Mouse (Mus musculus) forebrain, embryonic 11.5 days (tissue): ENCODE data around the gene Srpx2. TPM values are rescaled to one million over a fixed set of nuclear protein-coding genes. Genes with fewer than 3 reads are reported as not detected.

Experiments used
- ATAC-seq: fragments of 200-750 bp; cut with Nextera tagmentation; replicated peaks from 2 replicates; pipeline ENCODE4 v1.8.0; 2017; ENCODE audit warnings: moderate TSS enrichment; ENCODE audit not compliant: low FRiP score
- DNase-seq: peaks from one replicate; pipeline ENCODE4 v3.0.0-alpha.2; 2017; ENCODE audit warnings: low spot score
- H3K27ac ChIP-seq: fragments of 300-500 bp; sonication (generic); 2 replicates; pipeline ENCODE4 v1.5.1; 2014; ENCODE audit warnings: low read depth, low read length
- H3K27me3 ChIP-seq: fragments of 300-500 bp; sonication (generic); 2 replicates; pipeline ENCODE4 v1.6.1; 2014; ENCODE audit warnings: mild to moderate bottlenecking, low read length, mixed read lengths; ENCODE audit not compliant: control insufficient read depth, insufficient read depth
- H3K36me3 ChIP-seq: fragments of 300-500 bp; sonication (generic); 2 replicates; pipeline ENCODE4 v1.6.1; 2014; ENCODE audit warnings: mild to moderate bottlenecking, low read length, moderate library complexity, mixed read lengths; ENCODE audit not compliant: control insufficient read depth, insufficient read depth
- H3K4me1 ChIP-seq: fragments of 300-500 bp; sonication (generic); replicated peaks from 2 replicates; pipeline ENCODE4 v1.6.1; 2014; ENCODE audit warnings: low read length, mixed read lengths; ENCODE audit not compliant: control insufficient read depth, insufficient read depth
- H3K4me2 ChIP-seq: fragments of 300-500 bp; sonication (generic); 2 replicates; pipeline ENCODE4 v1.6.1; 2014; ENCODE audit warnings: low read depth, mild to moderate bottlenecking, low read length, moderate library complexity, mixed read lengths; ENCODE audit not compliant: severe bottlenecking
- H3K4me3 ChIP-seq: fragments of 300-500 bp; sonication (generic); 2 replicates; pipeline ENCODE4 v1.5.1; 2014; ENCODE audit warnings: low read depth, low read length
- H3K9ac ChIP-seq: fragments of 300-500 bp; sonication (generic); 2 replicates; pipeline ENCODE4 v1.6.1; 2014; ENCODE audit warnings: low read length
- H3K9me3 ChIP-seq: fragments of 300-500 bp; sonication (generic); 2 replicates; pipeline ENCODE4 v1.6.1; 2016; ENCODE audit warnings: low read length, mixed read lengths; ENCODE audit not compliant: control insufficient read depth
- WGBS: fragments of 180-500 bp; shearing (Covaris S2); extraction: QIAGEN DNeasy Blood & Tissue Kit; methylation state at CpG from one replicate; pipeline ENCODE4 v1.1.7; 2014; 5-methylcytosine and 5-hydroxymethylcytosine counted together
- polyA plus RNA-seq: library from polyadenylated mRNA; unstranded; fragments of >200 nt; fragmentation: Nextera tagmentation; extraction: Ambion mirVana; gene quantifications from 2 replicates; pipeline ENCODE4 v1.2.1, GENCODE M21; 2014

Gene Srpx2
- polyA plus RNA-seq, 1 experiment from 2014 or later, result 0.95 TPM

- ATAC-seq, result no peak
- peaks cover 2% of the 10 kb centered on the region; the same call in 1 of the 2 replicates for H3K27me3 ChIP-seq
- DNase-seq, result no peak
These were observed 18.5 kb downstream of the Srpx2 start for GRCm38 (mm10) chrX:133926760-133927159.

GRCm38 (mm10) chrX:133931302-133932013, 23.2 kb downstream of the Srpx2 start:
- DNase-seq (no peak), ATAC-seq (no peak)
- WGBS, result 60% methylated on average over 12 of the region's 12 CpGs
- H3K27me3 ChIP-seq, result no peaks in the 10 kb centered on the region
- no peak overlapping the region for H3K4me3 ChIP-seq
- no peak overlapping the region for H3K4me2 ChIP-seq
- no peak overlapping the region for H3K9ac ChIP-seq
- no peaks in the 10 kb centered on the region for H3K4me1 ChIP-seq
- H3K36me3 ChIP-seq, result no peaks in the 10 kb centered on the region
- H3K27ac ChIP-seq, result no peak overlapping the region
- H3K9me3 ChIP-seq, result no peaks in the 10 kb centered on the region

More at GRCm38 (mm10) chrX:133926760-133927159, 18.5 kb downstream of the Srpx2 start:
- no peak overlapping the region for H3K4me2 ChIP-seq
- no peak overlapping the region for H3K9ac ChIP-seq
- no peak overlapping the region for H3K27ac ChIP-seq
- H3K36me3 ChIP-seq, result no peaks in the 10 kb centered on the region
- WGBS, result 74% methylated on average over 5 of the region's 5 CpGs
- no peak overlapping the region for H3K4me3 ChIP-seq
- no peaks in the 10 kb centered on the region for H3K4me1 ChIP-seq
- no peaks in the 10 kb centered on the region for H3K9me3 ChIP-seq

GRCm38 (mm10) chrX:133936605-133937225, 28.5 kb downstream of the Srpx2 start:
- no peak for ATAC-seq
- peaks cover 3% of the 10 kb centered on the region; the same call in 1 of the 2 replicates for H3K27me3 ChIP-seq

DNA sequence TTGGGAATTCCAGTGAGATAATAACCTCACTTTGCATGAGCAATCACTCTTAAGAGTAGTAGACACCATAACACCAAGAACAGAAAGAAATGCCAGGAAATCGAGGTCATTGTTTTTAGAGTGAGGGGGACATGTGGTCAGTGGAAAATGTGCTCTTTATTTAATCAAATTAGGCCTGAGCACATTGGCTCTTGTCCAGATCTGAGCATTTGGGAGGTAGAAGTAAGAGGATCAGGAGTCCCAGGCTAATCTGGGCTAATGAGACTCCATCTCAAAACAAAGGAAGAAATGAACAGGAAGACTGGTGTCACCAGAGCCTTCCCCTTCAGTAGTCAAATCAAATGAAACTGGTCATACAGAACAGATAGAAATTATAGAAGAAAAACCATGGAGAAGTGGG, 31.3 kb downstream of the Srpx2 start:
- H3K4me2 ChIP-seq, result no peak overlapping the region
- no peak overlapping the region for H3K9ac ChIP-seq
- no peak overlapping the region for H3K27ac ChIP-seq
- DNase-seq (no peak), ATAC-seq (no peak)
- H3K27me3 ChIP-seq, result peaks cover 3% of the 10 kb centered on the region; the same call in 1 of the 2 replicates
- H3K4me3 ChIP-seq, result no peak overlapping the region
- 28% methylated on average over 1 of the region's 1 CpGs for WGBS
- H3K4me1 ChIP-seq, result no peaks in the 10 kb centered on the region
- no peaks in the 10 kb centered on the region for H3K9me3 ChIP-seq
- H3K36me3 ChIP-seq, result no peaks in the 10 kb centered on the region

More at GRCm38 (mm10) chrX:133936605-133937225, 28.5 kb downstream of the Srpx2 start:
- H3K4me1 ChIP-seq, result no peaks in the 10 kb centered on the region
- DNase-seq, result no peak
- H3K4me2 ChIP-seq, result no peak overlapping the region
- H3K27ac ChIP-seq, result no peak overlapping the region
- no peak overlapping the region for H3K9ac ChIP-seq
- no peaks in the 10 kb centered on the region for H3K9me3 ChIP-seq
- H3K4me3 ChIP-seq, result no peak overlapping the region
- WGBS, result 86% methylated on average over 4 of the region's 4 CpGs
- H3K36me3 ChIP-seq, result no peaks in the 10 kb centered on the region

- Histone ChIP-seq H3K4me2 (no peak overlapping the region), H3K27ac (no peak overlapping the region), H3K4me1 (no peaks in the 10 kb centered on the region), H3K9me3 (no peaks in the 10 kb centered on the region), H3K4me3 (no peak overlapping the region), H3K27me3 (no peaks in the 10 kb centered on the region; the same call in 1 of the 2 replicates), H3K36me3 (no peaks in the 10 kb centered on the region), H3K9ac (no peak overlapping the region)
- DNase-seq (no peak), ATAC-seq (0 out of 2 replicates have a peak, but pooled peaks have one; percentile 42)
- WGBS, result 37% methylated on average over 3 of the region's 3 CpGs
These were observed 39.2 kb downstream of the Srpx2 start for GRCm38 (mm10) chrX:133947427-133947826.

DNA sequence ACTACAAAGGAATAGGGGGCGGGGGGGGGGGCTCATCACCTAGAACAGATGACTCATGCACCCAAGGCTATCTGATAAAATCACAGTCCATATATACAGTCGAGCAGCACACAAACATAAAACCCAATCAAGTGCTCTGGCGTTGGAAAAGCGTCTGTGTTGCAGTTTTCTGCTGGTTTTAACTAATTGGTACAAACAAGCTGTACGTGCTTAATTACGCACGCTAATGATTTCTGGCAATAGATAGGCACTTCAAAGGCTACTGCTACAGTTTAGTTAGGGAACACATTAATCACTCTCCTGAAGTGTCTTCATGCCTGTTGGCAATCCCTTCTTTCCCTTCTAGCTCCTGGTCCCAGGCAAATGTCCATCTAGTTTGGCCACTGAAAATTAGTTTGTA, 46.4 kb downstream of the Srpx2 start:
- Histone ChIP-seq H3K27ac (no peak overlapping the region), H3K9me3 (no peaks in the 10 kb centered on the region), H3K4me1 (no peaks in the 10 kb centered on the region), H3K4me2 (no peak overlapping the region), H3K36me3 (no peaks in the 10 kb centered on the region), H3K27me3 (peaks cover 2% of the 10 kb centered on the region), H3K4me3 (no peak overlapping the region), H3K9ac (no peak overlapping the region)
- ATAC-seq (no peak), DNase-seq (no peak)
- 73% methylated on average over 7 of the region's 7 CpGs for WGBS

GRCm38 (mm10) chrX:133960617-133961016, 52.4 kb downstream of the Srpx2 start:
- ATAC-seq (no peak), DNase-seq (no peak)
- Histone ChIP-seq H3K4me1 (no peaks in the 10 kb centered on the region), H3K9me3 (no peaks in the 10 kb centered on the region), H3K4me2 (no peak overlapping the region), H3K36me3 (no peaks in the 10 kb centered on the region), H3K4me3 (no peak overlapping the region), H3K27ac (no peak overlapping the region), H3K27me3 (peaks cover 4% of the 10 kb centered on the region; the same call in 1 of the 2 replicates), H3K9ac (no peak overlapping the region)
- 65% methylated on average over 2 of the region's 2 CpGs for WGBS

- no peaks in the 10 kb centered on the region for H3K36me3 ChIP-seq
- ATAC-seq (no peak), DNase-seq (no peak)
- no peaks in the 10 kb centered on the region for H3K4me1 ChIP-seq
- no peak overlapping the region for H3K9ac ChIP-seq
- 0 out of 2 replicates have a peak, but pooled peaks cover 2% of the 10 kb centered on the region for H3K27me3 ChIP-seq
- H3K4me2 ChIP-seq, result no peak overlapping the region
- H3K9me3 ChIP-seq, result no peaks in the 10 kb centered on the region
- 78% methylated on average over 2 of the region's 2 CpGs for WGBS
- H3K4me3 ChIP-seq, result no peak overlapping the region
- no peak overlapping the region for H3K27ac ChIP-seq
These were observed 56.4 kb downstream of the Srpx2 start for GRCm38 (mm10) chrX:133964615-133965014.
